Mouse (Mus musculus) embryonic facial prominence, embryonic 12.5 days (tissue): ENCODE data around the gene Inpp5f. TPM values are rescaled to one million over a fixed set of nuclear protein-coding genes. Genes with fewer than 3 reads are reported as not detected.
"Not testable (repeated sequence)": the region's sequence is repeated elsewhere in the genome, so short reads cannot be mapped to it uniquely, and the experiment has no call there.

Source experiments
- ATAC-seq: fragments of 200-750 bp; cut with Nextera tagmentation; 2 replicates; pipeline ENCODE4 v1.8.0; 2017; ENCODE audit not compliant: insufficient number of reproducible peaks, insufficient read depth, low FRiP score, low TSS enrichment
- H3K27ac ChIP-seq: fragments of 300-500 bp; sonication (generic); 2 replicates; pipeline ENCODE4 v1.5.1; 2016; ENCODE audit warnings: mild to moderate bottlenecking
- H3K27me3 ChIP-seq: fragments of 300-500 bp; sonication (generic); 2 replicates; pipeline ENCODE4 v1.6.1; 2016; ENCODE audit warnings: mild to moderate bottlenecking, moderate library complexity
- H3K36me3 ChIP-seq: fragments of 300-500 bp; sonication (generic); 2 replicates; pipeline ENCODE4 v1.6.1; 2016; ENCODE audit warnings: mild to moderate bottlenecking
- H3K4me1 ChIP-seq: fragments of 300-500 bp; sonication (generic); 2 replicates; pipeline ENCODE4 v1.6.1; 2016
- H3K4me2 ChIP-seq: fragments of 300-500 bp; sonication (generic); replicated peaks from 2 replicates; pipeline ENCODE4 v1.6.1; 2016; ENCODE audit warnings: mild to moderate bottlenecking, moderate library complexity
- H3K4me3 ChIP-seq: fragments of 300-500 bp; sonication (generic); 2 replicates; pipeline ENCODE4 v1.5.1; 2016; ENCODE audit warnings: mild to moderate bottlenecking
- H3K9ac ChIP-seq: fragments of 300-500 bp; sonication (generic); 2 replicates; pipeline ENCODE4 v1.6.1; 2016; ENCODE audit warnings: mild to moderate bottlenecking, moderate library complexity
- H3K9me3 ChIP-seq: fragments of 300-500 bp; sonication (generic); 2 replicates; pipeline ENCODE4 v1.6.1; 2016; ENCODE audit warnings: mild to moderate bottlenecking, moderate library complexity
- WGBS: fragments of 180-500 bp; shearing (Covaris S2); methylation state at CpG from one replicate; pipeline ENCODE4 v1.1.7; 2016; 5-methylcytosine and 5-hydroxymethylcytosine counted together
- polyA plus RNA-seq: library from polyadenylated mRNA; unstranded; fragments of >200 nt; fragmentation: Nextera tagmentation; extraction: Ambion mirVana; gene quantifications from 2 replicates; pipeline ENCODE4 v1.2.1, GENCODE M21; 2016

Gene Inpp5f
- 29.9 and 31.9 TPM in 2 replicates for polyA plus RNA-seq

GRCm38 (mm10) chr7:128610897-128611798, at the start of gene Inpp5f:
TSS of gene Inpp5f (plus strand) at chr7:128611328.
- H3K27me3 ChIP-seq = no peaks in the 10 kb centered on the region
- H3K4me2 ChIP-seq = peak within 1 kb of the TSS; percentile 83
- ATAC-seq = peak; percentile 96
- 2% methylated on average over 62 of the region's 68 CpGs for WGBS
- peak within 1 kb of the TSS; percentile 75; the same call in 1 of the 2 replicates for H3K27ac ChIP-seq
- no peaks in the 10 kb centered on the region for H3K9me3 ChIP-seq
- H3K36me3 ChIP-seq = no peaks in the 10 kb centered on the region
- H3K9ac ChIP-seq = peak within 1 kb of the TSS; percentile 82
- H3K4me3 ChIP-seq = peak within 1 kb of the TSS; percentile 82
- peaks cover 5% of the 10 kb centered on the region; the same call in 1 of the 2 replicates for H3K4me1 ChIP-seq

GRCm38 (mm10) chr7:128563373-128563772, 47.8 kb upstream of the Inpp5f start:
- WGBS = 44% methylated on average over 4 of the region's 4 CpGs
- H3K9ac ChIP-seq = no peak overlapping the region

GRCm38 (mm10) chr7:128566311-128566710, 44.8 kb upstream of the Inpp5f start:
- no peaks in the 10 kb centered on the region for H3K36me3 ChIP-seq
- no peak for ATAC-seq
- H3K27ac ChIP-seq = no peak overlapping the region
- no peak overlapping the region for H3K4me3 ChIP-seq
- H3K4me2 ChIP-seq = no peak overlapping the region
- WGBS = 73% methylated on average over 7 of the region's 7 CpGs
- no peak overlapping the region for H3K9ac ChIP-seq
- H3K9me3 ChIP-seq = no peaks in the 10 kb centered on the region
- H3K4me1 ChIP-seq = no peaks in the 10 kb centered on the region
- H3K27me3 ChIP-seq = no peaks in the 10 kb centered on the region

More at GRCm38 (mm10) chr7:128563373-128563772, 47.8 kb upstream of the Inpp5f start:
- Histone ChIP-seq H3K27me3 (no peaks in the 10 kb centered on the region), H3K27ac (no peak overlapping the region), H3K4me3 (no peak overlapping the region), H3K4me1 (no peaks in the 10 kb centered on the region), H3K4me2 (no peak overlapping the region), H3K9me3 (no peaks in the 10 kb centered on the region), H3K36me3 (no peaks in the 10 kb centered on the region)
- no peak for ATAC-seq

GRCm38 (mm10) chr7:128567561-128568244, 43.4 kb upstream of the Inpp5f start:
- ATAC-seq = no peak

GRCm38 (mm10) chr7:128569429-128569828, 41.7 kb upstream of the Inpp5f start:
- not testable (repeated sequence) for H3K9ac ChIP-seq, H3K4me2 ChIP-seq, H3K4me1 ChIP-seq, H3K27me3 ChIP-seq, ATAC-seq, H3K27ac ChIP-seq, H3K36me3 ChIP-seq, H3K4me3 ChIP-seq, H3K9me3 ChIP-seq
- 88% methylated on average over 2 of the region's 2 CpGs for WGBS

More at GRCm38 (mm10) chr7:128567561-128568244, 43.4 kb upstream of the Inpp5f start:
- Histone ChIP-seq H3K4me2 (no peak overlapping the region), H3K9me3 (no peaks in the 10 kb centered on the region), H3K4me3 (no peak overlapping the region), H3K27me3 (no peaks in the 10 kb centered on the region), H3K9ac (no peak overlapping the region), H3K27ac (no peak overlapping the region), H3K36me3 (no peaks in the 10 kb centered on the region), H3K4me1 (no peaks in the 10 kb centered on the region)
- 83% methylated on average over 8 of the region's 8 CpGs for WGBS

- WGBS = 89% methylated on average over 8 of the region's 8 CpGs
These were observed 41.0 kb upstream of the Inpp5f start for GRCm38 (mm10) chr7:128569987-128570656.

GRCm38 (mm10) chr7:128570657-128571056, 40.5 kb upstream of the Inpp5f start:
- not testable (repeated sequence) for H3K4me1 ChIP-seq, H3K9ac ChIP-seq, H3K36me3 ChIP-seq, H3K9me3 ChIP-seq, ATAC-seq, H3K27ac ChIP-seq, H3K4me2 ChIP-seq, H3K4me3 ChIP-seq, H3K27me3 ChIP-seq
- WGBS = 87% methylated on average over 7 of the region's 7 CpGs

More at GRCm38 (mm10) chr7:128569987-128570656, 41.0 kb upstream of the Inpp5f start:
- Histone ChIP-seq H3K36me3 (no peaks in the 10 kb centered on the region), H3K4me1 (no peaks in the 10 kb centered on the region; the same call in 1 of the 2 replicates), H3K4me2 (no peak overlapping the region), H3K9me3 (no peaks in the 10 kb centered on the region), H3K27me3 (no peaks in the 10 kb centered on the region), H3K9ac (no peak overlapping the region), H3K4me3 (no peak overlapping the region), H3K27ac (no peak overlapping the region)
- no peak for ATAC-seq

- Histone ChIP-seq H3K4me3 (no peak overlapping the region), H3K4me2 (no peak overlapping the region), H3K36me3 (no peaks in the 10 kb centered on the region), H3K4me1 (no peaks in the 10 kb centered on the region; the same call in 1 of the 2 replicates), H3K9ac (no peak overlapping the region), H3K27me3 (no peaks in the 10 kb centered on the region), H3K27ac (no peak overlapping the region), H3K9me3 (no peaks in the 10 kb centered on the region)
- 72% methylated on average over 4 of the region's 4 CpGs for WGBS
- ATAC-seq = no peak
These were observed 39.1 kb upstream of the Inpp5f start for GRCm38 (mm10) chr7:128572030-128572429.

GRCm38 (mm10) chr7:128575211-128575610, 35.9 kb upstream of the Inpp5f start:
- Histone ChIP-seq H3K27ac (no peak overlapping the region), H3K27me3 (no peaks in the 10 kb centered on the region), H3K36me3 (no peaks in the 10 kb centered on the region), H3K9me3 (no peaks in the 10 kb centered on the region), H3K4me1 (no peaks in the 10 kb centered on the region; the same call in 1 of the 2 replicates), H3K9ac (no peak overlapping the region), H3K4me2 (no peak overlapping the region), H3K4me3 (no peak overlapping the region)
- 89% methylated on average over 5 of the region's 5 CpGs for WGBS
- ATAC-seq = no peak

GRCm38 (mm10) chr7:128575794-128576193, 35.3 kb upstream of the Inpp5f start:
- Histone ChIP-seq H3K4me1 (no peaks in the 10 kb centered on the region; the same call in 1 of the 2 replicates), H3K9me3 (no peaks in the 10 kb centered on the region), H3K4me3 (no peak overlapping the region), H3K36me3 (no peaks in the 10 kb centered on the region), H3K27ac (no peak overlapping the region), H3K4me2 (no peak overlapping the region), H3K27me3 (no peaks in the 10 kb centered on the region), H3K9ac (no peak overlapping the region)
- no peak for ATAC-seq
- 44% methylated on average over 2 of the region's 2 CpGs for WGBS

- Histone ChIP-seq H3K9ac (no peak overlapping the region), H3K36me3 (no peaks in the 10 kb centered on the region), H3K4me1 (peaks cover 4% of the 10 kb centered on the region; the same call in 1 of the 2 replicates), H3K4me2 (no peak overlapping the region), H3K9me3 (no peaks in the 10 kb centered on the region), H3K27ac (no peak overlapping the region), H3K4me3 (no peak overlapping the region), H3K27me3 (no peaks in the 10 kb centered on the region)
- no peak for ATAC-seq
- WGBS = 45% methylated on average over 1 of the region's 1 CpGs
These were observed 33.5 kb upstream of the Inpp5f start for GRCm38 (mm10) chr7:128577607-128578006.
